Mouse (Mus musculus) lung, embryonic 16.5 days (tissue): Measurements from ENCODE around the gene Gpank1. TPM values are rescaled to one million over a fixed set of nuclear protein-coding genes. Genes with fewer than 3 reads are reported as not detected.
A peak's percentile ranks its signal among the peaks of the same experiment; 100 is the strongest.
"Not testable (repeated sequence)": the region's sequence is repeated elsewhere in the genome, so short reads cannot be mapped to it uniquely, and the experiment has no call there.

Source experiments
- ATAC-seq: fragments of 200-750 bp; cut with Nextera tagmentation; 2 replicates; pipeline ENCODE4 v1.8.0; 2017; ENCODE audit warnings: low read depth, mild to moderate bottlenecking, moderate library complexity
- H3K27ac ChIP-seq: fragments of 300-500 bp; sonication (generic); 2 replicates; pipeline ENCODE4 v1.5.1; 2014; ENCODE audit warnings: mild to moderate bottlenecking, control low read depth, low read length
- H3K27me3 ChIP-seq: fragments of 300-500 bp; sonication (generic); 2 replicates; pipeline ENCODE4 v1.6.1; 2014; ENCODE audit warnings: low read depth, low read length, mixed read lengths; ENCODE audit not compliant: control insufficient read depth, insufficient read depth
- H3K36me3 ChIP-seq: fragments of 300-500 bp; sonication (generic); 2 replicates; pipeline ENCODE4 v1.6.1; 2014; ENCODE audit warnings: low read length; ENCODE audit not compliant: control insufficient read depth, insufficient read depth
- H3K4me1 ChIP-seq: fragments of 300-500 bp; sonication (generic); replicated peaks from 2 replicates; pipeline ENCODE4 v1.6.1; 2014; ENCODE audit warnings: low read length, mixed read lengths; ENCODE audit not compliant: control insufficient read depth, insufficient read depth
- H3K4me2 ChIP-seq: fragments of 300-500 bp; sonication (generic); 2 replicates; pipeline ENCODE4 v1.6.1; 2014; ENCODE audit warnings: low read depth, low read length, control low read depth
- H3K4me3 ChIP-seq: fragments of 300-500 bp; sonication (generic); 2 replicates; pipeline ENCODE4 v1.5.1; 2014; ENCODE audit warnings: mild to moderate bottlenecking, low read length, control low read depth
- H3K9ac ChIP-seq: fragments of 300-500 bp; sonication (generic); 2 replicates; pipeline ENCODE4 v1.6.1; 2014; ENCODE audit warnings: low read length, control low read depth
- H3K9me3 ChIP-seq: fragments of 300-500 bp; sonication (generic); 2 replicates; pipeline ENCODE4 v1.6.1; 2016; ENCODE audit warnings: low read length; ENCODE audit not compliant: control insufficient read depth
- WGBS: fragments of 180-500 bp; shearing (Covaris S2); extraction: QIAGEN DNeasy Blood & Tissue Kit; methylation state at CpG from one replicate; pipeline ENCODE4 v1.1.7; 2014; 5-methylcytosine and 5-hydroxymethylcytosine counted together
- polyA plus RNA-seq: library from polyadenylated mRNA; unstranded; fragments of >200 nt; fragmentation: Nextera tagmentation; extraction: Ambion mirVana; gene quantifications from 2 replicates; pipeline ENCODE4 v1.2.1, GENCODE M21; 2015

Gene Gpank1
- polyA plus RNA-seq, 1 experiment from 2014 or later: 19.7 TPM

DNA sequence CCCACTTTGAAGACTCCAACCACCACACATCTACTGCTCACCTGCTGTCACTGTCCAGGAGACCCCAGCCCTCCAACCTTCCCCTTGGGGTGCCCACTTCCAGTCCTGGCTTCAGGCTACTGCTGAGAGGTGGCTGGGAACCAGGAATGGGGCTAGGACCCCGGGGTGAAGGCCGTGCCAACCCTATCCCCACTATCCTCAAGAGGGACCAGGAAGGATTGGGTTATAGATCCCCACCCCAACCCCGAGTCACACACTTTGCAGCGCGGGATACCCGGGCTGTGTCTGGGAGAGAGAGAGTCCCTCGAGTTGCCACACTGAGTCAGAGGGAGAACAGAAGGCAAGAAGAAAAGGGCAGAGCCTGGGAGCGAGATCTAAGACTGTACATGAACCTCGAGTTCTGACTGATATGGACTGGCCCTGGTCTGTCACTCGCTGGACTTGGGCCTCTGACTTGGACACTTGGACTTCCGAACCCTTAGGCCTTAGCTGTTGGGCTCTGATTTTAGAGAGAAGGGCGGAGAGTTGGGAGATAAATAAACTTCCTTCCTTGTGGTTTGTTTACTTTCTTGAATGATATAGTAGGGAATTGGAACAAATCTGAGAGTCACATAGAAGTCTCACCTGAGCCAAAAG is 3.1 kb downstream of the Gpank1 start:
- ATAC-seq: not testable (repeated sequence)

GRCm38 (mm10) chr17:35125081-35125480 is 3.8 kb downstream of the Gpank1 start:
- H3K9ac ChIP-seq: peak overlapping the region; percentile 78

More for the DNA sequence above, 3.1 kb downstream of the Gpank1 start:
- H3K4me3 ChIP-seq, H3K4me2 ChIP-seq, H3K9me3 ChIP-seq, H3K27ac ChIP-seq, H3K9ac ChIP-seq, H3K36me3 ChIP-seq, H3K27me3 ChIP-seq: not testable (repeated sequence)
- peaks cover 28% of the 10 kb centered on the region for H3K4me1 ChIP-seq
- 85% methylated on average over 12 of the region's 12 CpGs for WGBS

DNA sequence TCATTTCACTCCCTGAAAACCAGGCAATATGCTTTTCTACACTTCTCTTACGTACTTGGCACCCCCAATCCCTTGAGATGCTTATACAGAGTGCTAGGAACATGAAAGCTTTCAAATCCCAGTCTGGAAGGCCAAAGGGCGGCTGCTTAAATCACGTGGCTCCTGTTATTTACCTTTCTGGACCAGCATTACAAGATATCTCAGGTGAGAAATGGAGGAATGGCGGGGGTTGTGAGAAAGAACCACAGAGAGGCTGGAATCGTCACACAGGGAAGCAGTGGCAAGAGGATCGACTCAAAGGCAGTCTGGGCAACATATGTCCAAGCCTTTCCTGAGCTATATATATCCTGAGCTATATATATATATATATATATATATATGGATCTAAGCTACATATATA is 4.3 kb downstream of the Gpank1 start:
- Histone ChIP-seq H3K4me3 (peak overlapping the region; percentile 62), H3K9ac (peak overlapping the region; percentile 78), H3K36me3 (no peaks in the 10 kb centered on the region; the same call in 1 of the 2 replicates), H3K27ac (peak overlapping the region; percentile 78; the same call in 1 of the 2 replicates), H3K9me3 (no peaks in the 10 kb centered on the region), H3K4me2 (peak overlapping the region; percentile 59), H3K4me1 (peaks cover 20% of the 10 kb centered on the region), H3K27me3 (no peaks in the 10 kb centered on the region)
- no peak for ATAC-seq
- 14% methylated on average over 6 of the region's 6 CpGs for WGBS

More at GRCm38 (mm10) chr17:35125081-35125480, 3.8 kb downstream of the Gpank1 start:
- no peak for ATAC-seq
- H3K4me1 ChIP-seq: peaks cover 23% of the 10 kb centered on the region
- H3K4me3 ChIP-seq: no peak overlapping the region; the same call in 1 of the 2 replicates
- peak overlapping the region; percentile 59; the same call in 1 of the 2 replicates for H3K4me2 ChIP-seq
- H3K36me3 ChIP-seq: no peaks in the 10 kb centered on the region; the same call in 1 of the 2 replicates
- 86% methylated on average over 1 of the region's 1 CpGs for WGBS
- no peaks in the 10 kb centered on the region for H3K9me3 ChIP-seq
- H3K27ac ChIP-seq: peak overlapping the region; percentile 13; the same call in 1 of the 2 replicates
- H3K27me3 ChIP-seq: no peaks in the 10 kb centered on the region

- H3K9me3 ChIP-seq: no peaks in the 10 kb centered on the region
- H3K4me2 ChIP-seq: peak within 1 kb of the TSS; percentile 59
- H3K9ac ChIP-seq: peak within 1 kb of the TSS; percentile 78
- H3K4me3 ChIP-seq: peak within 1 kb of the TSS; percentile 62
- peaks cover 20% of the 10 kb centered on the region for H3K4me1 ChIP-seq
- ATAC-seq: peak; percentile 60
- no peaks in the 10 kb centered on the region; the same call in 1 of the 2 replicates for H3K36me3 ChIP-seq
- peak within 1 kb of the TSS; percentile 78 for H3K27ac ChIP-seq
- no peaks in the 10 kb centered on the region for H3K27me3 ChIP-seq
- under 1% methylated on average over 36 of the region's 36 CpGs for WGBS
Observed at GRCm38 (mm10) chr17:35126206-35126611, 5.0 kb downstream of the Gpank1 start, which contains the start of gene D17H6S53E. TSS of gene D17H6S53E (plus strand) at chr17:35126373.

GRCm38 (mm10) chr17:35127017-35127416 is 5.8 kb downstream of the Gpank1 start:
- Histone ChIP-seq H3K9me3 (no peaks in the 10 kb centered on the region), H3K27ac (peak overlapping the region; percentile 78; the same call in 1 of the 2 replicates), H3K9ac (peak overlapping the region; percentile 78), H3K36me3 (no peaks in the 10 kb centered on the region; the same call in 1 of the 2 replicates), H3K4me3 (peak overlapping the region; percentile 62), H3K27me3 (no peaks in the 10 kb centered on the region), H3K4me2 (peak overlapping the region; percentile 59), H3K4me1 (peaks cover 20% of the 10 kb centered on the region)
- 50% methylated on average over 13 of the region's 13 CpGs for WGBS
- no peak for ATAC-seq

- Histone ChIP-seq H3K4me2 (no peak overlapping the region), H3K9me3 (no peaks in the 10 kb centered on the region), H3K4me1 (peaks cover 20% of the 10 kb centered on the region), H3K9ac (no peak overlapping the region), H3K36me3 (no peaks in the 10 kb centered on the region; the same call in 1 of the 2 replicates), H3K27me3 (no peaks in the 10 kb centered on the region), H3K27ac (no peak overlapping the region), H3K4me3 (no peak overlapping the region)
- no peak for ATAC-seq
- 62% methylated on average over 11 of the region's 11 CpGs for WGBS
Observed at GRCm38 (mm10) chr17:35128996-35129395, 7.7 kb downstream of the Gpank1 start.

- H3K27ac ChIP-seq: no peak overlapping the region
- no peaks in the 10 kb centered on the region for H3K9me3 ChIP-seq
- ATAC-seq: no peak
- H3K36me3 ChIP-seq: no peaks in the 10 kb centered on the region; the same call in 1 of the 2 replicates
- H3K9ac ChIP-seq: no peak overlapping the region
- H3K4me3 ChIP-seq: no peak overlapping the region
- WGBS: 88% methylated on average over 8 of the region's 8 CpGs
- H3K27me3 ChIP-seq: no peaks in the 10 kb centered on the region
- peaks cover 13% of the 10 kb centered on the region for H3K4me1 ChIP-seq
- H3K4me2 ChIP-seq: no peak overlapping the region
Observed at GRCm38 (mm10) chr17:35131038-35131437, 9.8 kb downstream of the Gpank1 start.

DNA sequence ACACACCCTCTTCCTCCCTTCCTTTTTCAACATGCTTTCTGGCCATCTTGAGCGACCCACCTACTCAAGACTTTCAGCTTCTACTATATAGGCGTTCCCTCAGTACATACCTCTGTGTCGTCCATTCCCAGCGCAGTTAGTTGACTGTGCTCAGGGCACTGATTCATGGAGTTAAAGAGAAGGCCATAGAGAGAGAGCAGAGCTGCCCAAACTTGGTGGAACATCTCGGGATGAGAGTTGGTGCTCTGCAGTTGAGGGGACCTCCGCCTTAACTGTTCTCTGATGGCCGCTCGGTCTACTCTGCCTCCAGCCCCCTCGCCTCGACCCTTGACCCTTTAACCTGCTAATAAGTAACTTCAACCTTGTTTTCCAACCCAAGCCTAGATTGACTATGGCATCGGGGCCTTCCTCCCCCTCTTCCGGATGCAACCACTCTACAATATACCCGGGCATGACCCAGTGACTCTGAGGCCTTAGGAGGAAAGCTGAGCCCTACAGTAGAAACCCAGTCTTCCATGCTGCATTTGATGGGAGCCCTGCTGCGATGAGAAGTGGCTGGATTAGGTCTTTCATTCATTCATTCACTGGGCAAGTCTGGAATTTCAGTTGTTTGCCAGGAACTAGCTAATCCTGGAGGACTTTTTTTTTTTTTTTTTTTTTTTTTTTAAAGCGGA is 10.4 kb downstream of the Gpank1 start, which contains the start of gene Apom:
Gene Apom, minus strand, starts transcription at position 551 of the 674 bp plus-strand sequence.
- Histone ChIP-seq H3K36me3 (no peaks in the 10 kb centered on the region; the same call in 1 of the 2 replicates), H3K4me2 (no peak within 1 kb of the TSS), H3K27me3 (no peaks in the 10 kb centered on the region), H3K9me3 (no peaks in the 10 kb centered on the region), H3K9ac (no peak within 1 kb of the TSS), H3K4me1 (peaks cover 18% of the 10 kb centered on the region), H3K4me3 (no peak within 1 kb of the TSS), H3K27ac (no peak within 1 kb of the TSS)
- 72% methylated on average over 15 of the region's 15 CpGs for WGBS
- no peak for ATAC-seq

GRCm38 (mm10) chr17:35132174-35132560 is 10.9 kb downstream of the Gpank1 start:
- ATAC-seq: no peak
- no peak overlapping the region for H3K4me3 ChIP-seq
- H3K4me2 ChIP-seq: no peak overlapping the region
- H3K9ac ChIP-seq: no peak overlapping the region
- WGBS: 61% methylated on average over 3 of the region's 3 CpGs
- peaks cover 17% of the 10 kb centered on the region for H3K4me1 ChIP-seq
- no peaks in the 10 kb centered on the region for H3K27me3 ChIP-seq
- H3K9me3 ChIP-seq: no peaks in the 10 kb centered on the region
- H3K27ac ChIP-seq: no peak overlapping the region
- no peaks in the 10 kb centered on the region; the same call in 1 of the 2 replicates for H3K36me3 ChIP-seq
